Mouse (Mus musculus): Measurements from ENCODE around the gene Syne3.

The Syne3 gene

GRCm38 (mm10) chr12:105000487-105001283, 8.9 kb downstream of the Syne3 start:
- DNase-seq (ENCODE audit: low spot score in 2 of 2) = no peak

DNA sequence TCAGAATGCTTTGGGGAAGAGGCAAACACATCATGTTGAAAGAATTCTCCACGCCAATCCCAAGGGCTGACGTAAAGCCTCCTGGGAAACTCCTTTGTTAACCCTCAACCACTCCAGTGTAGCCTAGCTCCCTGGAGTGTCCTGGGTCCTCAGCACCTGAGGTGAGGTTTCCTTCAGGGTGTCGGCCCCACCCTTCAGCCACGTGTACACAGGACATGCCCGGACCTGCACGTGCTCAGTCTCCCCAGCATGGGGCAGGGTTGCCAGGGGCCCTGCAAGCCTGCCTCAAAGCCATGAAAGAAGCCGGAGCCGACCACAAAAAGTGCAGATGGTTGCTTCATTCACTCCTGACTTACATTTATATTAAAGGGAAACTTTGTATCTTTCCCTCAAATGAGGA, 10.4 kb downstream of the Syne3 start:
- no peak for DNase-seq (ENCODE audit: low spot score in 2 of 2)

- DNase-seq (ENCODE audit: low spot score in 2 of 2) = no peak
Observed at GRCm38 (mm10) chr12:104998541-104998940, 11.1 kb downstream of the Syne3 start.

GRCm38 (mm10) chr12:104997641-104998293, 11.8 kb downstream of the Syne3 start:
- DNase-seq (ENCODE audit: low spot score in 2 of 2) = no peak

- no peak for DNase-seq (ENCODE audit: low spot score in 2 of 2)
Observed at GRCm38 (mm10) chr12:104997159-104997558, 12.4 kb downstream of the Syne3 start.

GRCm38 (mm10) chr12:104996012-104996728, 13.4 kb downstream of the Syne3 start:
- DNase-seq (ENCODE audit: low spot score in 2 of 2) = no peak

GRCm38 (mm10) chr12:104995259-104995876, 14.2 kb downstream of the Syne3 start:
- DNase-seq (ENCODE audit: low spot score in 2 of 2) = no peak

GRCm38 (mm10) chr12:104992838-104993237, 16.8 kb downstream of the Syne3 start:
- DNase-seq (ENCODE audit: low spot score in 2 of 2) = no peak

- DNase-seq (ENCODE audit: low spot score in 2 of 2) = no peak
Observed at GRCm38 (mm10) chr12:104992123-104992741, 17.4 kb downstream of the Syne3 start.

DNA sequence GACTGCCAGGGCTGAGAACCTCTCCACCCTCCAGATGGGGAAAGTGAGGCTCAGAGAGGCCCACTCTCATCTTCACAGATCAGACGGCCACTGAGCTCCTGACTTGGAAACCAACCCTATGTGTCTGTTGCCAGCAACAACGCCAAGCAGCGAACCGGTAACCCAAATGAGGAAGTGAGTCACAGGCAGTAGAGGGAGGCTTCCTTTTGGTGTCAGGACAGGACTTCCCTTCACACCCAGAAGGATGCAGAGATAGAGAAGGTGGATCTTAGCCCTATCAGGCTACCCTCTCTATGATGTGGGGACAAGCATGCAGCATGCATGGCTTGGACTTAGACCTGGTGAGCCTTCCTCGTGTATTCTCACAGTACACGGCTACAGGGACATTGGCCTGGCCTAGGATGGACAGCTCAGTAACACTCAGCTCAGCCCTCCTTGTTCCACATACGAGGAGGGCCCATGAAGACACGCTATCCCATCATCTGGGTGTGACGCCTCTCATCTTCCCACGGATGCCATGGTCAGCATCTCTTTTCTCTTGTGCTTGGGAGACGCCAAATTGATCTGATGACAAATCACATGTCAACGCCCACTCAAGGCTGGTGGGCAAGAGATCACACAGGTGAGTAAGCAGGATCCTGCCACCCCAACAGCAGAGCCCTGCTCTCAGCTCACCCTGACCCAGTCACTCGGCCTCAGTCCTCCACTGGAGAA, 18.7 kb downstream of the Syne3 start:
- no peak for DNase-seq (ENCODE audit: low spot score in 2 of 2)

GRCm38 (mm10) chr12:104987936-104988335, 21.7 kb downstream of the Syne3 start:
- DNase-seq (ENCODE audit: low spot score in 2 of 2) = no peak

GRCm38 (mm10) chr12:104986781-104987180, 22.8 kb downstream of the Syne3 start:
- DNase-seq (ENCODE audit: low spot score in 2 of 2) = no peak

- DNase-seq (ENCODE audit: low spot score in 2 of 2) = no peak
Observed at GRCm38 (mm10) chr12:104986001-104986400, 23.6 kb downstream of the Syne3 start.

- DNase-seq (ENCODE audit: low spot score in 2 of 2) = no peak
Observed at GRCm38 (mm10) chr12:104985088-104985487, 24.5 kb downstream of the Syne3 start.

- DNase-seq (ENCODE audit: low spot score in 2 of 2) = no peak
Observed at GRCm38 (mm10) chr12:104983476-104983875, 26.1 kb downstream of the Syne3 start.

GRCm38 (mm10) chr12:104978943-104979723, 30.5 kb downstream of the Syne3 start:
- DNase-seq (ENCODE audit: low spot score in 2 of 2) = no peak

DNA sequence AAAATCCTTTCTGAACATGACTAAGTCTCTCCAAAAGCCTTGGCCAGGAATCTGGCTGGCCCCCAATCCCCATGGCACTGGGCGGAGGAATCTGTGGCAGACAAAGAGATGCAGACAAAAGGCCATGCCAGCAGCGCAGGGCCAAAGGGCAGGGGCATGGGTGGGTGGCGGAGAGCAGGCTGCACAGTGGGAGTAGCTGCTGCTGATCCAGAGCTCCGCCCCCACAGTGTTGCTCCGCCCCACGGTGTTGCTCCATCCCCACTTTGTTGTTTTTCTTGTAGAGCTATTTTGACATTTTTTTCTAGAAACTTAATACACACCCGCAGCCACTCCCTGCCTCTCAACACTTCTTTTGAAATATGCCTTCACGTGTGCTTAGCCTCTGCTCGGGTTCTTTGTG, 31.2 kb downstream of the Syne3 start:
- no peak for DNase-seq (ENCODE audit: low spot score in 2 of 2)

GRCm38 (mm10) chr12:104976903-104977302, 32.7 kb downstream of the Syne3 start:
- no peak for DNase-seq (ENCODE audit: low spot score in 2 of 2)

DNA sequence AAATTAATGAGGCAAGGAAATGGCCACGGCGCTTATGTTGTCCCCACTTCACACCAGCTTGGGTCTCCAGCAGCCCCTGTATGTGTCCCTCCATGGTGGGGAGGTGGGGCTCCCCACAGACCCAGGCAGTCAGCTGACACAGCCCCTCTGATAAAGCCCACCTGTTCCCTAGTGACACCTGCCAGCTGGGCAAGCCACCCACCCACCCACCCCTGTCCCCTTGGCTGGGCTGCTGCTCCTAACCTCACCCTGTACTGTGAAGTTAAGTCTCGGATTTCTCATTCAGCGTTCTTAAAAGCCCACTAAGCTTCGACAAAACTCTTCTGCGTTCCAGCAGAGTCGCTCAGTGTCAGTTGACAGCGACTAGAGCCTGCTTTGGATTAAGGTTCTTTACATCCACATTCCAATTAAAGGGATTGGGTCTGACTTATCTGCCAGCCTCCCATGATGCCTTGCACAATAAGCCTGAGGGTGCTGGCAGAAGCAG, 33.2 kb downstream of the Syne3 start:
- no peak for DNase-seq (ENCODE audit: low spot score in 2 of 2)

- no peak for DNase-seq (ENCODE audit: low spot score in 2 of 2)
Observed at GRCm38 (mm10) chr12:104972860-104973259, 36.7 kb downstream of the Syne3 start.
